Mouse (Mus musculus): ENCODE data around the gene Racgap1. TPM values are rescaled to one million over a fixed set of nuclear protein-coding genes. Genes with fewer than 3 reads are reported as not detected.

Racgap1 gene
- polyA plus RNA-seq, 1 experiment from 2014 or later, result 39.0 TPM

DNA sequence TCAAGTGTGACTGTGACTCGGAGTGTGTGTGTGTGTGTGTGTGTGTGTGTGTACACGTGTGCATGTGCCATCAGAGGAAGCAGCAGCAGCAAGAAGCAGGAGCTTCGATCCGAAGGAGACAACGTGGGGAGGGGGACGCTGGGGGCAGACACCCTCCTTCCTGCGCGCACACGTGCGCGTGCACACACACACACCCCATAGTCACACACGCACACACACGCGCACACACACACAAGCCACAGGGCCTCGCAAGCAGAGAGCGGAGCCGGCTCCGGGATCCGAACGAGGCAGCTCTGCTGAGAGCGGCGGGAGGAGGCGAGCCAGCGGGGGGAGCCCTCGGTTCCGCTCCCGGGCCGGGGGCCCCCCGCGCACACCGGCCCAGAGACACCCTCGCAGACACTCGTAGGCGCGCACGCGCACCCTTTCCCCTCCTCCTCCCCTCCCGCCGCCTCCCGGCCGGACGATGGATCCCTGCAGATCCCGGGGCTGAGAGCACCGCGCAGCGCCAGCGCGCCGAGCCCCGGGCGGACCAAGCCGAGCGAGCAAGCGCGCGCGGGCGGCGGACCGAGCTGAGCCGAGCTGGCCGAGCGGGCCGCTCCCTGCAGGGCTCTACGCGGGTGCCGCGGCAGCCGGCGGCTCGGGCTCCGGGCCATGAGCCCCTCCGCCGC, 18.8 kb upstream of the Racgap1 start, which contains the start of gene Asic1:
Asic1 (plus strand) TSS at position 215 of the 668 bp plus-strand sequence.
- H3K36me3 ChIP-seq (ENCODE audit: control insufficient read depth, insufficient read depth, low read length), result no peaks in the 10 kb centered on the region
- no peaks in the 10 kb centered on the region for H3K27me3 ChIP-seq (ENCODE audit: control insufficient read depth, insufficient read depth, low read depth, low read length)
- H3K4me2 ChIP-seq (ENCODE audit: low read length), result peak within 1 kb of the TSS; percentile 84
- no peaks in the 10 kb centered on the region for H3K9me3 ChIP-seq (replicated peaks; ENCODE audit: control insufficient read depth, low read length, poor library complexity, severe bottlenecking)
- peaks cover 58% of the 10 kb centered on the region for H3K4me1 ChIP-seq (ENCODE audit: control insufficient read depth, insufficient read depth, low read length)
- peak; percentile 66 for ATAC-seq
- peak within 1 kb of the TSS; percentile 98 for H3K9ac ChIP-seq (ENCODE audit: low read depth, low read length)
- H3K4me3 ChIP-seq (ENCODE audit: low read depth, low read length), result peak within 1 kb of the TSS; percentile 85
- H3K27ac ChIP-seq (ENCODE audit: low read length), result peak within 1 kb of the TSS; percentile 94
- WGBS, result under 1% methylated on average over 60 of the region's 74 CpGs

DNA sequence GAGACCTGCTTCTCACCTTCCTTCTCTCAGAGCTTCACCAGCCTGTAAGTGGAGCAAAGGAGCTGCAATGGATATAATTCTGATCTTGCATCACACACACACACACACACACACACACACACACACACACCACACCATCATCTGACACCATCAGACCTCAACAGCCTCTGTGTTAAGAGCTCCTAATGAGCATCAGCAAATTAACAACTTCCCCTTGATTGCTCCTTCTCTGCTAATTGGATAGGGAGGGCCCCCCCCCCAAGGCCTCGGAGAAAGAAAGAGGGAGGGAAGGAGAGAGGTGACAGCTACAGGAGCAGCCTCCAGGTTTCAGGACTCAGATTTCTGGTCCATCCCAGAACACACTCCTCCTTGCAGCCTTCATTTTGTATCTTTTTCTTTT, 17.9 kb upstream of the Racgap1 start:
- 6% methylated on average over 1 of the region's 1 CpGs for WGBS
- H3K27ac ChIP-seq (ENCODE audit: low read length), result peak overlapping the region; percentile 94
- H3K27me3 ChIP-seq (ENCODE audit: control insufficient read depth, insufficient read depth, low read depth, low read length), result no peaks in the 10 kb centered on the region
- H3K36me3 ChIP-seq (ENCODE audit: control insufficient read depth, insufficient read depth, low read length), result no peaks in the 10 kb centered on the region
- H3K4me2 ChIP-seq (ENCODE audit: low read length), result peak overlapping the region; percentile 84
- ATAC-seq, result no peak
- H3K9me3 ChIP-seq (replicated peaks; ENCODE audit: control insufficient read depth, low read length, poor library complexity, severe bottlenecking), result no peaks in the 10 kb centered on the region
- no peak overlapping the region for H3K4me3 ChIP-seq (ENCODE audit: low read depth, low read length)
- H3K9ac ChIP-seq (ENCODE audit: low read depth, low read length), result no peak overlapping the region
- peaks cover 53% of the 10 kb centered on the region for H3K4me1 ChIP-seq (ENCODE audit: control insufficient read depth, insufficient read depth, low read length)

DNA sequence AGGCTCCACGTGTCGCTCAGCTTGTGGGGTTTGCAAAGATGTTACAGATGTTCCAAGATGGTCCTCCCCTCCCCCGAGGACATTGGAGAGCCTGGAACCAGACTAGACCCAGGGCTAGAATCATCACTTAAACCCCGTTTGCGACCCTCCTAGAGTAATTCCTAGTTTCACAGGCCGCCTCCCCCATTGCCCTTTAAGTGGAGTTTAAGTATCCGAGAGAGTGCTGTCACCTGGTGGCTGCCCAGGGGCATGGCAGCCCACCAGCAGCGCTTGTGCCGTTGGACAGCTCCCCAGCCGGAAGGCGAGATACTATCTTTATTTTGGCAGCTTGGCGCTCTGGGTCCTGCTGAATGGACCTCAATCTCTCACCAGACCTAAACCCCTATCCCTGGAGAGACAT, 17.4 kb upstream of the Racgap1 start:
- 2% methylated on average over 12 of the region's 12 CpGs for WGBS
- H3K4me3 ChIP-seq (ENCODE audit: low read depth, low read length), result no peak overlapping the region

DNA sequence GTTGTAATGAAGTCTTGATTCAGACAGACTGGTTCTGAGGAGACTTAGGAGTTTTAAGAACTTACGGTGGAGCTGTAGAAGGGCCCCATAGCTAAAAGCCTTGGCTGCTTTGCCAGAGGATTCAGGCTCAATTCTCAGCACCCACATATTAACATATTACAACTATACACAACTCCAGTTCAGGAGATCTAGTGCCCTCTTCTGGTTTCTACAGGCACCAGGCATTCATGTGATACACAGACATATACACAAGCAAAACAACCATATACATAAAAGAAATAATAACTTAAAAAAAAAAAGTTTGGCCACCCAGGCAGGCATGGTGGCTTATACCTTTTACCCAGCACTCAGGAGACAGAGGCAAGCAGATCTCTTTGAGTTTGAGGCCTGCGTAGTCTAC, 16.1 kb upstream of the Racgap1 start:
- no peak overlapping the region for H3K27ac ChIP-seq (ENCODE audit: low read length)
- H3K27me3 ChIP-seq (ENCODE audit: control insufficient read depth, insufficient read depth, low read depth, low read length), result no peaks in the 10 kb centered on the region
- H3K4me2 ChIP-seq (ENCODE audit: low read length), result no peak overlapping the region
- H3K9ac ChIP-seq (ENCODE audit: low read depth, low read length), result no peak overlapping the region
- WGBS, result 95% methylated on average over 2 of the region's 2 CpGs
- H3K36me3 ChIP-seq (ENCODE audit: control insufficient read depth, insufficient read depth, low read length), result no peaks in the 10 kb centered on the region
- no peak for ATAC-seq
- H3K4me3 ChIP-seq (ENCODE audit: low read depth, low read length), result no peak overlapping the region
- H3K4me1 ChIP-seq (ENCODE audit: control insufficient read depth, insufficient read depth, low read length), result peaks cover 48% of the 10 kb centered on the region
- no peaks in the 10 kb centered on the region for H3K9me3 ChIP-seq (replicated peaks; ENCODE audit: control insufficient read depth, low read length, poor library complexity, severe bottlenecking)

More for the DNA sequence above, 17.4 kb upstream of the Racgap1 start:
- H3K36me3 ChIP-seq (ENCODE audit: control insufficient read depth, insufficient read depth, low read length), result no peaks in the 10 kb centered on the region
- ATAC-seq, result no peak
- 0 out of 2 replicates have a peak overlapping the region, but pooled peaks have one; percentile 20 for H3K27ac ChIP-seq (ENCODE audit: low read length)
- H3K4me1 ChIP-seq (ENCODE audit: control insufficient read depth, insufficient read depth, low read length), result peaks cover 54% of the 10 kb centered on the region
- no peak overlapping the region for H3K9ac ChIP-seq (ENCODE audit: low read depth, low read length)
- peak overlapping the region; percentile 39 for H3K4me2 ChIP-seq (ENCODE audit: low read length)
- no peaks in the 10 kb centered on the region for H3K27me3 ChIP-seq (ENCODE audit: control insufficient read depth, insufficient read depth, low read depth, low read length)
- no peaks in the 10 kb centered on the region for H3K9me3 ChIP-seq (replicated peaks; ENCODE audit: control insufficient read depth, low read length, poor library complexity, severe bottlenecking)

DNA sequence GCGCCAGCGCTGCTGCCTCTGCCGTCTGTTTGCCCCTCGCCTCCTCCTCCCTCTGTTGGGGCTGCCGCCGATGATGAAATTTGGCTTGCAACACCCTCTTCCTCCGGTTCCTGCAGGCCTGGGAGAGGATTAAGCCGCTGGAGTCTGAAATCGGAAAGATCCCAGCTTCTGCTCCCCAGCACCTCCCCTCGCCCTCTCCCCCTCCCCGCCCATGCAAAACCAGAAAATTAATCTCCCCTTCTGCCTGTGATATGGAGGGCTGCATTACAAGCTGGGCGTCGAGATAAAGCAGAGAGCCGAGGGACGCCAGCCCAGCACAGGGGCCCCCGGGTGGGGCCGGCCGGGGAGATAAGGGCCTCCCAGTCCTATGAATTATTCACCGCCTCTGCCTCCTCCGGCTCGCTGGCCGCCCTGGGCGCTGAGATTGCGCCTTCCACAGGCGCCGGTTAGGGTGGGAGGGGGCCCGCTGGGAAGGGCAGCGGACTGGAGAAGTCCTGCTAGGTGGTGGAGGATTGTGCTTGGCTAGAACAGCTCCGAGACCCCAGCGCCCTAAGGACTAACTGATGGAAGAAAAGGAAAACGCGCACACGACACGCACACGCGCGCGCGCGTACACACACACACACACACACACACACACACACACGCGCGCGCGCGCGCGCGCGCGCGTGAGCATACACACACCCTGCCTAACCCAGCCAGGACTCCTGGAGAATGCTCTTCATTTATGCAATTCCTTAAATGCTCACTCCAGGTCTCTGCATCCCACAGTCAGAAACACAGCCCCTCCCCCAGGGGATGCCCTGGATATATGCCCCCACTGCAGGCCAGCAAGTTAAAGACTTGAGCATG, 13.4 kb upstream of the Racgap1 start:
- peaks cover 34% of the 10 kb centered on the region for H3K4me1 ChIP-seq (ENCODE audit: control insufficient read depth, insufficient read depth, low read length)
- no peaks in the 10 kb centered on the region for H3K36me3 ChIP-seq (ENCODE audit: control insufficient read depth, insufficient read depth, low read length)
- H3K27me3 ChIP-seq (ENCODE audit: control insufficient read depth, insufficient read depth, low read depth, low read length), result no peaks in the 10 kb centered on the region
- WGBS, result under 1% methylated on average over 52 of the region's 52 CpGs
- peak; percentile 85 for ATAC-seq
- H3K9me3 ChIP-seq (replicated peaks; ENCODE audit: control insufficient read depth, low read length, poor library complexity, severe bottlenecking), result no peaks in the 10 kb centered on the region
- H3K4me2 ChIP-seq (ENCODE audit: low read length), result peak overlapping the region; percentile 66
- peak overlapping the region; percentile 59 for H3K27ac ChIP-seq (ENCODE audit: low read length)
- H3K9ac ChIP-seq (ENCODE audit: low read depth, low read length), result peak overlapping the region; percentile 63
- H3K4me3 ChIP-seq (ENCODE audit: low read depth, low read length), result peak overlapping the region; percentile 37

DNA sequence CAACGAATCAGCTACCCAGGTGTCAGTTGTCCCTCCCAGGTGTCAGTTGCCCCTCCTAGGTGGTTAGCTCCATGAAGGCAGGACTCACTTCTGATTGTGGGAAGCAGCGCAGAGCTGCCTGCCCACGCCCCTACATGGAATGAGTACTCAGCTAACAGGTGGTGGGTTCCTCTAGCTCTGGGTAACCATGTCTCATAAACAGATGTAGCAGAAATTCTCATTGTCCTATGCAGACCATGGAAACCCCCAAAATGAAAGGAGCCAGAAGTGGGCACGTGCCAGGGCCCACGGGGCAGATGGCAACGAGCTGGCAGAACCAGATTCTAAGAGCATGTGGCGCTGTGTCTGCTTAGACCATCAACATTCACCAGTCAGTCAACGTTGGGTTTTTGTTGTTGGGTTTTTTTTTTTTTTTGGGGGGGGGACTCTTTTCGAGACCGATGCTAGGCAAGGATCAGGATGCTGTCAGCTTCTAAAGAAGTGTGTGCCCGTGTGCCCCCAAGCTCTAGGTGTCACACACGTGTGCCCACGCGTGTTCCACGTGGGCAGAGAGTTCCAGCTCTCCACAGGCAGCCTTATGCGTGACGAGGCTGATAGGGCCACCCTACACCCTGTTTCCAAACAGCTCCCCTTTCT, 12.6 kb upstream of the Racgap1 start:
- Histone ChIP-seq H3K9ac (ENCODE audit: low read depth, low read length) (peak overlapping the region; percentile 63), H3K27ac (ENCODE audit: low read length) (peak overlapping the region; percentile 59), H3K9me3 (replicated peaks; ENCODE audit: control insufficient read depth, low read length, poor library complexity, severe bottlenecking) (no peaks in the 10 kb centered on the region), H3K36me3 (ENCODE audit: control insufficient read depth, insufficient read depth, low read length) (no peaks in the 10 kb centered on the region), H3K27me3 (ENCODE audit: control insufficient read depth, insufficient read depth, low read depth, low read length) (no peaks in the 10 kb centered on the region), H3K4me1 (ENCODE audit: control insufficient read depth, insufficient read depth, low read length) (peaks cover 27% of the 10 kb centered on the region), H3K4me3 (ENCODE audit: low read depth, low read length) (peak overlapping the region; percentile 37), H3K4me2 (ENCODE audit: low read length) (peak overlapping the region; percentile 66)
- no peak for ATAC-seq
- WGBS, result 4% methylated on average over 17 of the region's 17 CpGs

DNA sequence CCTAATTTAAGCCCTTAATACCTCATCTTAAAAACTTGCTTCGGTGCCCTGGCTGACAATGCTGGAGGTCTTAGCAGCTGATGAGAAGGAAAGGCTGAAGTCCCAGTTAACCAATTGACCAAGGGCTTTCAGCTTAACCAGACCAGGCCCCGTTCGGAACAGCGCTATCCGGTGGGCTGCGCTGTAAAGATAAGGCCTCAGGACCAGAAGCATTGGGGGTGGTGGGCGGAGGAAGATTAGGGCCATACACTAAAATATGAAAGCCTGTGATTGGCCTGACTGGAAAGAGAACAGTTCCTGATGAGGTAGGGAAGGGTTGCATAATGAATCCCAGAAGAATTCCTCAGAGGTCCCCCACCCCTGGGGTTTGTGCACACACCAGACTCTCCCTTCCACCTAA, 10.9 kb upstream of the Racgap1 start:
- no peak for ATAC-seq
- Histone ChIP-seq H3K4me1 (ENCODE audit: control insufficient read depth, insufficient read depth, low read length) (peaks cover 21% of the 10 kb centered on the region), H3K27ac (ENCODE audit: low read length) (peak overlapping the region; percentile 54; the same call in 1 of the 2 replicates), H3K9me3 (replicated peaks; ENCODE audit: control insufficient read depth, low read length, poor library complexity, severe bottlenecking) (no peaks in the 10 kb centered on the region), H3K36me3 (ENCODE audit: control insufficient read depth, insufficient read depth, low read length) (no peaks in the 10 kb centered on the region), H3K4me2 (ENCODE audit: low read length) (no peak overlapping the region), H3K4me3 (ENCODE audit: low read depth, low read length) (no peak overlapping the region), H3K27me3 (ENCODE audit: control insufficient read depth, insufficient read depth, low read depth, low read length) (no peaks in the 10 kb centered on the region), H3K9ac (ENCODE audit: low read depth, low read length) (no peak overlapping the region)
- 49% methylated on average over 7 of the region's 7 CpGs for WGBS

DNA sequence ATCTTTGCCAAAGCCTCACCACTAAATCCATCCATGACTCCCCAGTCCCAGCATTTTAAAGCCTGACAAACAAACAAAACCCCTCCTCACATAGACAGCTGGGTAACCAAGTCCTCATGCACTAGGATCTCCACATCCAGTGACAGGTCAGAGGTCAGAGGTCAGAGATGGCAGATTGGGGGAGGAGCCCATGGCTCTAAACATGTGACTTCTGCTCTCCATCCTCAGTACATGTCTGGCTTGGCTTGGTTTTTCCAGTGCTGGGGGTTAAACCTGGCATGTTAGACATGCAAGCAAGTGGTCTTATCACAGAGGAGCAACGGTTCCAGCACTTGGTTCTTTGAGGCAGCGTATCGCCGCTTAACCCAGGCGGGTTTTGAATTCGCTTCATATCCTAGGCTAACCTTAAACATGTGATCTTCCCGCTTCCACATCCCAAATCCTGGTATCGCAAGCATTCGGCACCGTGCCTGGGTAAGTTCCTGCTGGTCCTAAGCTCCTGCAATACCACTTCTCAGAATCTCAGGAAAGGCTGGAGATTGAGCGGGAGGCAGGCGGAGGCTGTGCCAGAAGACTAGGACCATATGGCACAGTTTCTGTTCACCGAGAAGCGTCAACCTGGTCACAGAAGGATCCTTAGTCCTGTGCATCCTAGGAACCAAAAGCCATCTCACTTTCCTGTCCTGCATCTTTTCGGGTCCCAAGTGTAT, 9.8 kb upstream of the Racgap1 start:
- no peak for ATAC-seq
- 95% methylated on average over 15 of the region's 15 CpGs for WGBS
- no peaks in the 10 kb centered on the region for H3K36me3 ChIP-seq (ENCODE audit: control insufficient read depth, insufficient read depth, low read length)
- H3K27ac ChIP-seq (ENCODE audit: low read length), result 0 out of 2 replicates have a peak overlapping the region, but pooled peaks have one; percentile 47
- H3K4me1 ChIP-seq (ENCODE audit: control insufficient read depth, insufficient read depth, low read length), result peaks cover 20% of the 10 kb centered on the region
- no peaks in the 10 kb centered on the region for H3K27me3 ChIP-seq (ENCODE audit: control insufficient read depth, insufficient read depth, low read depth, low read length)
- no peak overlapping the region for H3K4me3 ChIP-seq (ENCODE audit: low read depth, low read length)
- H3K4me2 ChIP-seq (ENCODE audit: low read length), result no peak overlapping the region
- no peaks in the 10 kb centered on the region for H3K9me3 ChIP-seq (replicated peaks; ENCODE audit: control insufficient read depth, low read length, poor library complexity, severe bottlenecking)
- H3K9ac ChIP-seq (ENCODE audit: low read depth, low read length), result no peak overlapping the region
